Mouse (Mus musculus): ENCODE results near the gene Trim9.

Gene Trim9

DNA sequence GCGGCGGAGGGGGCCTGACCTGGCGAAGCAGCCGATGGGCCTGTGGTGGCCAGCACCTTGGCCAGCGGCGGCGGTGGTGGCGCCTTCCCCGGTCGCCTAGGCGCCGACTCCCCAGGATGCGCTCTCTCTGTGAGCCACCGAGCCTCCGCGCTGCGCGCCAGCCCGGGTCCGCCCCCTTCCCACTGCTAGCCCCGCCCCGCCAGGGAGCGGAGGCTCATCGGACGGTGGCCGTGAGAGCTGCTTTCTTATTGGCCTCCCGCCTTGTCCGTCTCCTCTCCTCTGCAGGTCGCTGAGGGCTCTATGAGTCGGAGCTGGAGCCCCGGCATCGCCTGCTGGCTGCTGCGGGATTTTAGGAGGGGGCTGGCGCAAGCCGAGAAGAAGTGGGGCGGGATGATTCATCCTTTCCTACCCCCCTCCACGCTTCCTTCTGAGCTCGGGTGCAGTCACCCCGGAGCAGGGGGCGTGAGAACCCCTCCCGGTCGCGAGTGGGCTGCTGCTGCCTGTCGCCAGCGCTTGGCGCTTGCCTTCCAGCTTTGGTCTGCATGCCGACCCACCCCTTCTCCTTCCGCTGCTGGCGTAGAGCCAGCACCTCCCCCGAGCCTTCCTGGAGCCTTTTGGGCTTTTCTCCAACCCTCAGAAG lies at the start of gene Trim9:
Gene Trim9, minus strand, starts transcription at position 413 of the 640 bp plus-strand sequence.
- DNase-seq (ENCODE audit: low read depth, low spot score) = no peak

DNA sequence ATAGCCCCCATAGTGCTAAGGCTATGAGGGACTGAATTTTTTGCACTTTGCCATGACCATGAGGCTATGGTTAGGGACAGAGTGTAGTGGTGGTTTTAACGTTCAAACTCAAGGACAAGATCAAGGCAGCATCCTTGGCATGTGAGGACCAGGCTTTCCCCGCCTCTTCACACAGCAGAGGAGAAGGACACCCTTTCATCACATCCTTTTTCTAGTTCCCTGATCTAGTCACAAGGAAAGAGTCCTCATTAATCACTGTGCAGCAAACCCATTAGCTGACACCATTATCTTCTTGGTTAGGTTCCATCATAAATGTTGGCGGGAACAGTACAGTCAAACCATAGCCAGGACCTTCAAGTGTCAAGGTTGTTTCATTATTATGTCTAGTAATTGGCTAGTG lies 47.6 kb upstream of the Trim9 start:
- DNase-seq (ENCODE audit: low read depth, low spot score) = no peak

DNA sequence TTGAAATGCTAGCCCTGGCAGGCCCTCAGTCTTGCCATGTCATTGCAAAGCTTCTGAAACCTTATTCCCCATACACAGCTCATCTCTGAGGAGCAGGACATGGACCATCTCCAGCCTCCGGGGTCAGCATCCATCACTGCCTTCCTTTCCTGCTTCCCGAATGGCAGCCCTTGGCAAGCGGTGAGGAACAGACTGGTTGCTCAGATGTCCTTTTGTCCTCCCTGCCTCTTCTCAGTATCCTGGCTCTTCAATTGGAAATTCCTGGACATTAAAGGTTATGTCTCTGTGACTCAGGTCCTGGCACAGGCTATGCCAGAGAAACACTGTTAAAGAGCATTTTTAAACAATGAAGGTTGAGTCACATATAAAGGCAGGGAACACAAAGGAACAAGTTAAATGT lies 43.8 kb upstream of the Trim9 start:
- DNase-seq (ENCODE audit: low read depth, low spot score) = no peak

DNA sequence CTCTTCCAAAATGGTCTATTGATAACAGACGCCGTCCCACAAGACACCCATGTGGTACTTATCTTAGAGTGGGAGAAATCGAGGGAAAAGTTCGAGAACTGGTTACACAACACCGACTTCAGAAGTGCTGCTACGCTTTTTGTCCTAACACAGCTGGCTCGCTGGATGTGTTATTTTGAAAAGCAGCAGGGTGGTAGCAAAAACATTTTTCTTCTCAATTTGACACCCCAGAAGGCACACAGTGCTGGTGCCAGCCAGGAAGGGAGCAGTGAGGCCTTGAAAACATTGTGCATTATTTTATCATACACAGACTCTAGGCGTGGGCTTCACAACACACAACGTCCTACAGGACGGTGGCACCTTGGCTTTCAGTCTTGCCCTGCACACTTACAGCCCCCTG lies 27.6 kb upstream of the Trim9 start:
- DNase-seq (ENCODE audit: low read depth, low spot score) = no peak

DNA sequence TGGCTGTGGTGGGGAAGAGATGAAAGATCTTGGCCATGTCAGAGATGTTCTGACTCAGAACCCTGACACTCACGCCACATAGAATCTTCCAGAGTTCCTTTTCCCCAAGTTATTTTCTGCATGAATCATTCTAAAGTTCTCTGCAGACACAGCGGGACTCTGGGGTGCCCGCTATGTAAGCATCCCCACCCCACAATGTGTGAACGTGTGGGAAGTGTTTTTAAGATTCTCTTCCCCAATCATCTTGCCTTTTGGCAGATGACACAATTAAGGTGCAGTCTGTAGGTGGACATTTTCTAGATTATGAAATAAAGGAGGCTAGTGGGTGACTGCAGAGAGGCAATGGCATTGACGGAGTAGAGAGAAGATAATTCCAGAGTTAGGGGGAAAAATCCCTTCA lies 25.5 kb upstream of the Trim9 start:
- no peak for DNase-seq (ENCODE audit: low read depth, low spot score)

DNA sequence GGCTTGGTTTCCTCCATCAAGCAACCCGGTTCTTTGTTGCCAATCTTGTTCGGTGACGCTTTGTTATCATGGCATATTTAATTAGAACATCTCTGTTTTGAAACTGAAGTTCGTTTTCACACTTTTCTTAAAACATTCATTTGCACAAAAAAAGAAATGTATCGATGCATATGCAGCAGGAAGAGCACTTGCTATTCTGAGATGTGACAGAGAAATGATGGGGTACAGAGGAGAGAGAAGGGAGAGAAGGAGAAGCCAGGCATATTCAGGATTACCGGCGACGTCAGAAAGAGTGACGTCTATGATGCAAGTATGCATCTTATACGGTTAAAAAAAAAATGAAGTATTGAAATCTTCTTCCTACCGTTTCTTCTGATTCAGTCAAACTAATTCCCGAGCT lies 21.9 kb upstream of the Trim9 start:
- no peak for DNase-seq (ENCODE audit: low read depth, low spot score)

DNA sequence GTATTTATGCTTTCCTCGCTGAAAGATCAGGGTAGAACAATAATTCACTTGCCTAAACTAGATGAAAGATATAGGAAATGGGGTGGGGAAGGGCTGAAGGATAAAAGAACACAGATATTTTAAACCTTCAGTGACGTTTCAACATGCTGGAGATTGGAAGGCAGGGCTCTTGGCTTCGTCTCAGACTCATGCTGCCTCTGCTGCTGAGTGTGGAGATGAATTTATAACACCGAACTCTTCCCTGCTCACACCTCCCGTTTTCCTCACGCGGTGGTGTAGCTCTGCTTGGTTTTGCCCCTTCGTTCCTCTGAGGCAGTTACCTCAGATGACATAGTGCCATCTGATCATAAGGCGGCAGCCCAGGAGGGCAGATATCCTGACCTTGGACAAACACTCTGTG lies 21.4 kb upstream of the Trim9 start:
- no peak for DNase-seq (ENCODE audit: low read depth, low spot score)

DNA sequence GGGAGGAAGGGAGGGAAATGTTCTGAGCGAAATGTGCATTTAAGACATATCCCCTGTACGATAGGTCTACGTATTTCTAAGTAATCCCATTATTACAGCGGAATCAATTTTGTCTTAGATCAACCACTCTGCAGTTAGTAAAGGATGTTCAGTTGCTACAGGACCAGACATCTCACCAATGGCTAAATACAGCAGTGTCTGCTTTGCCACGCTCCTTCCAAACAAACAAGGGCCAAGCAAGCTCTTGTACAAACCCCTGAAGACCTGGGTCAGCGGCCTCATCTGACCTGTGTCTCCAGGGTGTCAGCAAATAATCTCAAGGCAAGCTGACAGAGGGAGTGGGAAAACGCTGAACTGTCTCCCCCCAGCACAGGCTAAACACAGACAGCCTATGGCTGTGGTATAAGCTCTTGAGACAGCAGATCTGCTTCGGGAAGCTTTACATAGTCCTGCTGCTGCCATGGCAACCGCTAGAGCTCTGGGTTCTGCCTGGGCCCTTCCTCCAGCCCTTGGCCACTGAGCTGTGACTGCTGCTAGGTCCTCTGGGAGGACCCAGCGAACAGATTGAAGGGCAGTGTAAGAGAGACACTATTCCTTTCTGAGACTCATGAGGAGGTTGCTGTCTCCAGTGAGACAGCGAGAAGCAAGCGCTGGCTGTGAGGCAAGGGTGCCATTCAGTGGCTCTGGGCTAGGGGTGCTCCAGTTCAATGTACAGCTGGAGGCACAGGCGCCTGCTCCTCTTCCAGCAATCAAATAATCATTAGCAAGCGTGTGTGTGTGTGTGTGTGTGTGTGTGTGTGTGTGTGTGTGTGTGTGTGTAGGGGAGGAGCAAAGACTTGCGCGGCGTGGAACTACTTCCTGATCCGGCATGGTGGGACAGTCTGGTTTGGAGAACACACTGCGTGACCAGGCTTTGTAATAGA lies 20.2 kb upstream of the Trim9 start:
- peak; percentile 36 for DNase-seq (ENCODE audit: low read depth, low spot score)

DNA sequence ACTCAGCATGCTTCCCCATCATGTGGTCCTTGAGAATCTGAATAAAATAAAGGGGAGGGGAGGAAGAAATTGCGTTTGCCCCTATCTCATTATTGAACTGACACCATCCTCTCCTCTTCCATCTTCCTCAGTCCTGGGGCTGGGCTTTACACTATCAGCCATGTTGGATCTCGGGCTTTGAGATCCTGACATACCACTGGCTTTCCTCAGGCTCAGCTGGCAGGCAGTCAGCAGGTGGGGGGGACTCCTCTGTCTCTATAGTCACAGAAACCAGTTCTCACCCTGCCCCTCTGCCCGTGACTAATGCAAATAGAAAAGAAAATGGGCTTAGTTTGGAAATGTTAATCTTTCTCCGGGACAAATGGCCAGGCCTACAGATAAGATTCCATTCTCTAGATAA lies 15.6 kb upstream of the Trim9 start:
- DNase-seq (ENCODE audit: low read depth, low spot score) = no peak

DNA sequence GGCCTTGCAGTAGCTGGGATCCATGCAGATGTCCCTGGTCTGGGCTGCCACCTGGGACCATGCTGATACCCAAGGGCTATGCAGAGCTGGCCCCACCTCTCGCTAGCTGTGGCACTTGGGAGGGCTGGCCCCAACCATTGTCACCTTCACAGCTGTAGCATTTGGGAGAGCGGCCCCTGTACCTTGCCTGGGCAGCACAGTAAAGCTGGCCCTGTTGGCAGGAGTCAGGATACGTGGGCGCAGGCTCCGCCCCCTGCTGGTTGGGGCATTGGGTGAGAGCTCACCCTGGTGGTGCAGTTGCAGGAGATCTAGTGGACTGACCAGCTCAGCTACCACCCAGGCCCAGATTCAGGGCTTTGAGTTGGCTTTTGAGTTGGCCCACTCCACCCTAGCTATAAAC lies 12.9 kb upstream of the Trim9 start:
- DNase-seq (ENCODE audit: low read depth, low spot score) = no peak

DNA sequence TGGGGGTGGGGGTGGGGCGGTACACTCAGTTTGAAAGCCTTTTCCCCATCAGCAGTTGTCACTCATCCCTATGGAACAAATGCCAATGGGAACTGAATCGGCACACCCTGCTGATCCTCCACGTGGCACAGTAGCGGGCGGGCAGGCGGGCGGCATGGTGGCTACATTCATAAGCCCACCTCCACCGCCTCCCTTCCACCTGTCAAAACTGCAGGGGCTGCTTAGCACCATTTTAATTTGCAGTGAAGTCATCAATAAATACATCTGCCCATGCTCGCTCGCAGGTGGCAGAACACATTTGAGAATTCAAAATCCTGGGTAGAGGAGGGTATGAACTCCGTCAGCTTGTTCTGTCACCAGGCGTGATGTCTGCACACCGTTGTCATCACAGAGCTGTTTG lies 12.0 kb upstream of the Trim9 start:
- no peak for DNase-seq (ENCODE audit: low read depth, low spot score)

DNA sequence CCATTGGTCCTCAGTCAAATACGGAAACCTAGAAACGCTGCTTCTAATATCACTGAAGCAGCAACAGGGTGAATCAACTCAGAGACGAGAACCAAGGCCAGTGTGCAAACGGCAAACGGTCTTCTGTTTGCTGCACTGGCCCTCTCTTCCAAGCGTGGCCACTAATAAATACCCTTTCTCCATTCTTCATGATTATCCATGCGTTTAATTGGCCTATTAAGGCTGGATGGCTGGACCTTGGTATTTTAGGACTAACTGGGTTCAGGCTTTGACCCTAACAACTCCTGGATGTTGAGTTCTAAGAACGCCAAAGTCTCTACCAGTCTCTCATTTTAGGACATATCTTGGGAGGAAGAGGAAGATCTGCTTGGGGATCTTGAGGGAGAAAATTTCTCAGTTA lies 7.5 kb upstream of the Trim9 start:
- DNase-seq (ENCODE audit: low read depth, low spot score) = no peak

DNA sequence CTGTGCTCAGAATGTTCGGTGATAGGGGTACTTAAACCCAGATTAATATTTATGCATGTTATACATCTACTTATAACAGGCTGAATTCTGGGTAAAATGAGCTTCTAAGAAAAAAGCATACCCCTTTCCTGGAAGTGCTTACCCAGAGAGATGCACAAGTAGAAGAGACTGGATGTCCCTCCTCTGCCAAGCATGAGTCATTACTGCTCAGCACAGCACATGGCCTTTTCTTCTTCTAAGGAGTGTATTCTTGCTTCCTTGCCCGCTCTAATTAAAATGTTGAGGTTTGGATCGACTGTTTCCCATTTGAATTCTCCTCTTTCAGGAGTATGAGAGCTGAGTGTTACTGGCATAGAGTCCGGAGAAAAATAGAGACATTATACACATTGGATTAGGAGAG lies 3.1 kb upstream of the Trim9 start:
- no peak for DNase-seq (ENCODE audit: low read depth, low spot score)

DNA sequence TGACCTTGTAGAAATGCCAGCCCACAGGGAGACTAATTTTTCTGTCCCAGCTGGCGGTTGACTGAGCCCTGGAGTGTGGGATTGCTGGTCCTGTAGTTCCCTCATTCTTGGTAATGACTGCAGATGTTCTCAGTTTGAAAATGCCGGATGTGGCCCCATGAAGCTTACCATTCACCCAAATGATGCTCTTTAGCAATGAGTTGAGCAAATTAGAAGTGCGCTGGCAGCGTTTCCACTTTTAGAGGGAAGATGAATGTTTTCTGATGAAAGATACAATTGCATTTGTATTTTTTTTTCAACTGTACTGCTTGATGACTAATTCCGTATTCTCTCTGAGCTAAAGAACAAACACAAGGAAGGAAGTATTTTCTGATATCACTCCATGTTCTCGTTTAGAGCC lies 2.4 kb upstream of the Trim9 start:
- DNase-seq (ENCODE audit: low read depth, low spot score) = no peak

DNA sequence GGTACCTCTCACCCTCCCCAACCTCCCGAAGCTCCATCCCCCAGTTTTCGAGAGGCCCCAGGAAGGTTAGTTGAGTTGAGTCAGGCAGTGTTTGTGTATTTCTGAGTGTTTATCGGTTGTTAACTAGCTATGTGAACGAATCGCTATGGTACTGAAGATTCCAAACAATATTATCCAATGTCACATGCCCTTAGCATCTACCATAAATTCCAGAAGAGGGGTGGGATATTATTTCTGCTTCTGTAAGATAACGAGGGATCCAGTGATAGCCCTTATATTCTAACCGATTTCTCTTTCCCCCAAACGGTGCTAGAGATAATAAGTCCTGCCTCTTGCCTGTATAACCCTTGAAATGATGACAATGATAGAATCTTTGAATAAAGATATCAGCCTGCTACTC lies 612 bp upstream of the Trim9 start:
- no peak for DNase-seq (ENCODE audit: low read depth, low spot score)

DNA sequence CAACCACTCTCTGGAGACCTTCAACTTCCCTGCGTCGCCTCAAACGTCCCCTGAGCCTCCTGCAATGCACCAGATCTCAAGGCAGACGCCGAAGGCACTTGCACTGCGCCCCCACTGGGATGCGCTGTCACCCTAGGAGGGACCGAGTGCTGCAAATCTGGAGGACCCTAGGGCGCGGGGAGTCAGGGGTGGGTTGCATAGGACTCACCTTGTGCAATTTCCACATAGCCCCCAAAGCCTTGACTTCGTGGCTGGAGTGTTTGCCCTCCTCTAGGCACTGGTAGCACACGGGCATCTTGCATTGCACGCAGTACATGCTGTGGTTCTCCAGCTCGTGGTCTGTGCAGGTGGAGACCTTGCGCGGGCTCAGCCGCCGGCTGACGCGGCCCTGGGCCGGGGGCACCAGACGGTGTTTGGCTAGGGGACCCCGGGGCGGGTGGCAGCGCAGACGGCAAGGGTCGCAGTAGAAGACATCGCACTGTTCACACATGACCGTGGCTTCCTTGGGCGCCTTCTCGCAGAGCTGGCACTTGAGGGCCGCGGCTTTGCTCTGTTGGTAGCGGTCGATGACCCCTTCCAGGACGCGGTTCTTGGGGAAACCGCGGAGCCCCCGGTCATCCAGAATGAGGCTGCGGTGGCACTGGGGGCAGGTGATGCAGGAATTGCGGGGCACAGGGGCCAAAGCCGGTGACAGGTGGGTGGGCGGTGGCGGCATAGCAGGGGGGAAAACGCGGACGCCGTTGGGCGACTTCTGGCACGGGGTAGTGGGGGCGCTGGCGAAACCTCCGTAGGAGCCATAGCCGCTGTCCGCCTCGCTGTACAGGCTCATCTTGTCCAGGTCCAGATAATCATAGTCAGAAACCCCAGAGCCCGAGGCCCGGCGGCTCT lies 1.0 kb downstream of the Trim9 start:
- no peak for DNase-seq (ENCODE audit: low read depth, low spot score)

DNA sequence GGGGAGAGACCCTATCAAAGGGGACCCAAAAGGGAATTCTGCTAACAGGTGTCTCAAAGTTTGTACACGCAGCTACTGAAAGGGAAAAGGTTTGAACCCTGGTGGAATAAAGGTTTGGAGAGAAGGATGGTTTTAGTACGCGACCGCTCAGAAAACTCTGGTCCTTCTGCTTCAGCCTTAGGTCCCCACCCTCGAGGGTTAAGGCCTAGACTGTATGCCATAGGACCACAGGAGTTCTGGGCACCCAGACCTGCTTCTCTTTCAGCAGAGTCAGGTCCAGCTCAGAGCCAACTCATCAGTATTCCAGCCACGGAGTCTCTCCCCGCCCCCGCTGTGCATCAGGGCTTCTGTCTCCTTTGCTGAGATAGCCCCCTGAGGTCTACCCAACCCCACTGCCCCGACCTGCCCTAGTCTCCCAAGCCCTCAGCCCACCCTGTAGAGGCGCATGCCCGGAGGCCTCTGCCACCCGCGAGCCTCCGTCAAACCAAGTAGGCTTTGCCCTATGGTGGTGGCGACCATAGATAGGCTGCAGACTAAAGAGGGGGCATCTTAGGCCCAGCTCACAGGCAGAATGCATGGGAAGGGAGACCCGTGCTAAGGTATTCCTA lies 1.8 kb downstream of the Trim9 start:
- DNase-seq (ENCODE audit: low read depth, low spot score) = no peak

DNA sequence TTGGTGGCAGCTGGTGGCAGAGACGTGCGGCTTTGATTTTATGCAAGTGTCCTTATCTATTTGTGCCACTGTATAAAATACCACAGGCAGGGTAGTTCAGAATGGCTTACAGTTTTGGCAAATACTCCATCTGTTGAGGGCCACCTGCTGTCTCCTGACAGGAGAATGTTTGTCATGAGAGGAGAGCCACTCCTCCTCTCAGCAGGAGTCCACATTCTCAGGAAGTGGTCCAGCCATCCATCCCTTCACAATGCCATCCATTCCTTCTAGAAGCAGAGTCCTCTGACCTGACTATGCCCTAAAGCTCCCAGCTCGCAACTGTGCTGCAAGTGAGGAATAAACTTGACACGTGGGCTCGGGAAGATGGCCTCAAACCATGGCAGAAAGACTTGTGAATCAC lies 12.2 kb downstream of the Trim9 start:
- no peak for DNase-seq (ENCODE audit: low read depth, low spot score)

DNA sequence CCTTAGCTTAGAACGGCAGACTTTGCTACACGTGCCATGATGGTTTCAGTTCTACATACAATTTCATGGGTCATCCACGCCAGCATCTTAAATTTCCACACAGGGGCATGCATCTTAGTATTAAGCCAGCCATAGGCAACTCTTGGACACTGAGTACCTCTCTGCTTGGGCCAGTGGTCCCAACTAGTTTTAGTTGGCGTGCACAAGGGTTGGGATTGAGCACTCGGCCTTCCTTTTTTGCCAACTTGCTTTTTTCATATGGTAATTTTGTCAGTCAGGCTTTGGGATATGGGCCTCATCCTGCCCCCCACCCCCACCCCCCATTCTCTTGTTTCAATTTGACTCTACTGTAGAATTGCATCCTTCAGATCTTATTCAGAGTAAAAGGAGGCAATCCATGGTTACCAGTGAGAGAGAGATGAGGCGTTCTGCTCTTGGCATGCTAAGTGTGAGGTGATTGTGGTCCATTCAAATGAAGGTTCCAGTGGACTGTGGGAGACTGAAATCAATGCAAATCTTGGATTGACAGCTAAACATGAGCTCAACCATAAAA lies 14.1 kb downstream of the Trim9 start:
- no peak for DNase-seq (ENCODE audit: low read depth, low spot score)

DNA sequence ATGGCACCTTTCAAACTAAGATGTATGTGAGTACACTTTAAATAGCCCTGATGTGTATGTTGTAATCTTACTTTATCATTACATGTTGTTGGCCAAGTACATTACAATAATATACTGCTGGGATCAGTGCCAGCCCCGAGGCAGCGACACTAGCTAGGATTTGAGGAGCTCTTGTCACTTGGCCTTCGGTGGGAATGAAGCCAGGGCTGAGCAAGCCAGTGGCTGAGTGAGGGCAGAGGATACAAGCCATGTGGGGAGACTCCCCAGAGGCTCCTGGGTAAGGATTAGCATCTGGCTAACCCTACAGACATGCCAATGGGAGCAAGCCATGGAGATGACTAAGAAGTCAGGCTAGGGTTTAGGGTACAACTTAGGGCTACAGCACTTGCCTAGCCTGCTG lies 18.4 kb downstream of the Trim9 start:
- no peak for DNase-seq (ENCODE audit: low read depth, low spot score)

DNA sequence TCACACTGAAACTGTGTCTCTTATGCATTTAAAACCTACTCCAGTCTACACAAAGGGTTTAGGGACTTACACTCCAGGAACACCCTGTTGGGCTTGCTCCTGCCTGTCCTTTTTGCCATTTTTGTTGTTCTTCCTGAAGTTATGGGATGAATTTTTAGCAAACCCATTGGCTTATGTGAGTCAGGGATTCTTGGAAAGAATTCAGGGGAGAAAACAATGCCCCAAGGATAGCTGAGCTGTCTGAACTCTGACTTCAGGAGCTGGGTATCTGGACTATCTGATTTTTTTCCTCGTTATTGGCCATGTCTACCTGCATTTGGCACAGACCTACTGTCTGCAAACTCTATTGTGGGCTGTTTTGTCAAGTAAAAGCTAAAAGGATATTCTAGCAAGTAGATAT lies 20.5 kb downstream of the Trim9 start:
- DNase-seq (ENCODE audit: low read depth, low spot score) = no peak

DNA sequence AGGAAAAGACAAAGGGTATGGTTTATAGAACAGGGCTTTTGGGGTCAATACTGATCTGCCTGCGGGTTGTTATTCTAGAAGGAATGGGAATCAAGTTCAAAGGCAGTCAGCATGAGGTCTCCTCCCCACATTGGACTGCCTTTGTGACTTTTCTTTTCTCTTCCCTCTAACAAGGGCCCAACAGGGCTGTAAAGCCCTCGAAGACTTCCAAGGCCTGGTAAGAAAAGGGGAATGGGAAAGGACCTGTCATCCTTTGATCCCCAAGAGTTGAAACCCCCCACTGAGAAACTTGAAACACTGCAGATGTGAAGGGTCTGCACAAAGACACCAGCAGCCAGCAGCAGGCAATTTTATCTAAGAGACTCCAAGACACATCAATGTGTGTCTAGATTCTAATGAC lies 21.0 kb downstream of the Trim9 start:
- no peak for DNase-seq (ENCODE audit: low read depth, low spot score)
